Mouse (Mus musculus): Measurements from ENCODE around the gene Selenoh. TPM values are rescaled to one million over a fixed set of nuclear protein-coding genes. Genes with fewer than 3 reads are reported as not detected.

Gene Selenoh
- 167 and 177 TPM in 2 replicates for polyA plus RNA-seq (2015; fragmentation: Nextera tagmentation; extraction: Ambion mirVana)

DNA sequence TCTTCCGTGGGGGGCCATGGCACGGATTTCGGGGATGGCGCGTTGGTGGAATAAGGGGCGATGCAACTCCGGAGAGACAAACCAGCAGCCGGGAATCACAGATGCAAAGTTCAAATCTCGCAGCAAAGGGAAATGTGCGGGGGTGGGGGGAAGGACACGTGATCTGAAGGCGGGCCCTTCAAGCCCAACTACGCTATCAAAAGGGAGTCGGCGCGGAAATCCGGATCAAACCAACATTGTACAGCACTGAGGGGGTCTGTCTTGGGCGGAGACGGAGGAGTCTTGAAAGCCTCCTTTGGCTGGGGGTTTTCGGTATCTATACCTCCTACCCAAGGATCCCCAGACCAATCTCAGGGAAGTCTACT is at the start of gene Selenoh:
Selenoh (minus strand) TSS at position 202 of the 365 bp plus-strand sequence.

DNA sequence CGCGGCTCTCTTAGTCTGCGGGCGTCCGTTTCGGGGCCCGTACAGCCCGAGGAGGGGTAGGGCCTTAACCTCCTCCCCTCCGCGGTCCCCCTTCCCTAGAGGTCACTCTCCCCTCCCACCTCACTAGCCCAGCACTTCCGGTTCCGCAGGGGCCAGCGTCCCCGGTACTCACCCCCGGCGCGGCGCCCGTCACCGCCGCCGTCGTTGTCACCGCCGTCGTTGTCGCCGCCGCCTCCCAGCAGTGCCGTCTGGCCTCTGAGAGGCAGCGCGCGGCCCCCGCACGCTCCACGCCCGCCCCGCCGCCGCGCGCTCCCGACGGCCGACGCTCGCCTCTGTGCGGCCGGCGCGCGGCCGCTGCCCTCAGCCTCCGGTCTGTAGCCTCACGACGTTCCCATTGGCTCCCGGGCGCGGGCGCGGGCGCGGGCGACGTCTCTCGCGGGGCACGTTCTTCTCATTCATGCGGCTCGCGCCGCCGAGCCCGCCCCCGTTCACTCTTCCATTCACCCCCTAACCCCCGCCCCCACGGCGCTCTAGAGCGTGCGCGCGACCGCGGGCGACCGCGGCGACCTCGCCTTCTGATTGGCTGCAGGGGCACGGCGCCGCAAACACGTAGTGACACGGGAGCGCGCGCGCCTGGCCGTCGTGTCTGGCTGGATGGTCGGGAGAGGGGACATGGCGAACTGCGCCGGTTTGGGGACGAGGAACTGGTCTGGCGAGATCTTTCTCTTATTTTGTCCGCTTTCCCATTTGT is 44.4 kb upstream of the Selenoh start, which contains the start of gene Zdhhc5:
Zdhhc5 (minus strand) TSS at position 370 of the 751 bp plus-strand sequence.

DNA sequence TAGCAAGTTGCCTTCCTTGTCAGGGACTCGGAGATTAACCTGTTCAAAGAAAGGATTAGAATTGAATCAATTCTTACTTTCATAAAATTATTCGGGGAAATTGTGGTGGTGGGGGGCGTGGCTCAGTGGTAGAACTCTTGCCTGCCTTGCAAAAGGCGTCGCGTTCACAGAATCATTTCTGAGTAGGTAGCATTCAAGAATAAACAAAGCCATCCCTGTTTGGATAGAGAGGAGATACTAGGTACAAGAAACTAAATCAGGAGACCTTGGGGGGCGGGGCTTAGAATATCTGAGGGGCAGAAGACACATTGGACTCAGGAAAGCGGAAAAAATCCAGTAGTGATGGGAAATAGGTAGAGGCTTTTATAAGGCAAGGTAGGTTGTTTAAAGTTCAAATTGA is 8.4 kb upstream of the Selenoh start, which contains the start of gene Tmx2:
Tmx2 (minus strand) TSS at position 125 of the 400 bp plus-strand sequence.

DNA sequence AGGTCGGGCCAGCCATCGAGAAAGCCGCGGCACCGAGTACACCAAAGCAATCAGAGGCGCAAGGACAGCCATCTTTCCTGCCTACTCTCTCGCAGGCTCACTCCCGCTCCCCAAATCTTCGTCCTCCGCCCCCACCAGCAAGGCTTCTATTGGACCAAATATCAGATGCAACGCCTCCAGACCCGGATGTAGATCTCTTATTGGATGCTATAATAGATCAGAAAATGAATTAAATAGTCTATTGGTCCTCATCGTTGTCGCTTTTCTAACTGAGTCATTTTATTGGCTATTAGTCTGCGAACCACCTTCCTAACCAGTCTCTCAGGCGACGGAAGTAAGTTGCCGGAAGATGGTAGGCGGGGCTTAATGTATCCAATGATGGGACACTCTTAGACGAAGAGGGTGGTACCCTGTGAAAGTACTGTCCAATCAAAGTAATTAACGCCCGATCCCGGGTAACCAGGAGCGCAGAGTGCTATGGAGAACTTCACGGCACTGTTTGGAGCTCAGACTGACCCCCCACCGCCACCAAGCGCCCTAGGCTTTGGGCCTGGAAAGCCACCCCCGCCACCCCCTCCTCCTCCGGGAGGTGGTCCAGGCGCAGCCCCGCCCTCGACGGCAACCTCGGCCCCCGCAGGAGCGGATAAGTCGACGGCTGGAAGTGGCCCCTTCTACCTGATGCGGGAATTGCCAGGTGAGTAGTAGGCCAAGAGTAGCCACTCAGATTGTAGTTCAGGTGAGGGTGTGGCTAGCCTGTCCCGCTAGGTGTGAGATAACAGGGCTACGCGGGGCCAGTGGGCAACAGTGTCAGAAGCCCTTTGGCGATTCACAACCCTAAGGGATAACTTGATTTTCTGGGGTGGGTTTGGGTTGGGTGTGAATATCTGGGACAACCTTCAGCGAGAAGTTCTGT is 7.7 kb upstream of the Selenoh start, which contains the start of the genes Gm28635 and Med19:
Gm28635 (minus strand) TSS at position 74 of the 913 bp plus-strand sequence.
Med19 (plus strand) TSS at position 435 of the 913 bp plus-strand sequence.

DNA sequence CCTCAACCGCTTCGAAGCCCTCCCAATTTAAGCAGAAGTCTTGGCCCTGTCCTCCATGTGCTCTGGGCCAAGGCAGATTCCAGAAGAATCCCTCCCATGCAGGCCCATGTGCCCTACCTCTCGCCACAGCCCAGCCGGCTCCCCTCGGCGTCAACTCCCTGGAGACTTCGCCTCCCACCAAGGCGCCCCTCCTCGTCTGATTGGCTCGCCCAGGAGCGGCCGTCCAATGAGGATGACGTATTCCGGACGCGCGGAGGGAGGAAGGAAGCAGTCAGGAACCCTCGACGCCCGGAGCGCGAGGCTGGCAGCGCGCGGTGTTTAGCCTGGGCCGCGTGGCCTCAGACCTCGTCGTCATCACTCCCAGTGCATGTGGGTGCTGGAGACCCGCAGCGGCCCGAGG is 11.8 kb downstream of the Selenoh start, which contains the start of gene Btbd18:
Btbd18 (plus strand) TSS at position 274 of the 400 bp plus-strand sequence.

DNA sequence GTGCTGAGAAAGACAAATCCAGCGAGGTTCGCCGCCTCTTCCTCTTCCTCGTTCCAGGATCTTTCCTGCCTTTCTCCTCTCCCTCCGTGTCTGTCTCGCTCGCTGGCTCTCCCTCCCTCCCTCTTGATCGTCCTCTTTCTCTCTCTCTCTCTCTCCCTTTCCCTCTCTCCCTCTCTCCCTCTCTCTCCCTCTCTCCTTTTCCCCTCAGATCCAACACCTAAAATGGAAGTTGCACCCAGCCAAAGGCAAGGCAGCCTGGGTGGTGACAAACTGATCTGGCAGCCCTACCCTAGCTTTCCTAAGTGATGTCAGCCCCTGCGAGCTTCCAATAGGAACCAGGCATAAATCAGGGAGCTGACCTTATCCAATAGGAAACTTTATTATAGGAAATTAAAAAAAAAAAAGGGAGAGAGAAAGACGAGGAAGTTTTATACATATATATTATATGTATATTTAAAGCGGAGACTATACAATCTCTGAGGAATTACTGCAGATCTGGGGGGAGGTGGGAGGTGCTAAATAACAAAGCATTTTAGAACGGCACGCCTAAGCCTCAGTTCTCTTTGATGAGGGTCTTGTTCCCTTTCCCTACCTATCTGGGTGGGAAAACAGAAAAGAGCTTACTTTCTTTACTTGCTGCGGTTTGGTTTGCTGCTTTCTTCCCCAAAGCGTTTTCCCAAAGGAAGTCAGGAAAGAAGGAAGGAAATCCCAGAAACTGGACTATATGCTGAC is 19.9 kb downstream of the Selenoh start, which contains the start of gene Ctnnd1:
Ctnnd1 (minus strand) TSS at position 302 of the 732 bp plus-strand sequence.

Other genes starting within 250 kb of the Selenoh start
- 32.5 and 38.6 TPM in 2 replicates for gene Calcrl, start 245.4 kb downstream of the Selenoh start, polyA plus RNA-seq (2015; fragmentation: Nextera tagmentation; extraction: Ambion mirVana)
- gene Tfpi, start 194.0 kb downstream of the Selenoh start, polyA plus RNA-seq (2015; fragmentation: Nextera tagmentation; extraction: Ambion mirVana): 34.7 and 42.9 TPM in 2 replicates
- gene Ctnnd1, start 20.0 kb downstream of the Selenoh start, polyA plus RNA-seq (2015; fragmentation: Nextera tagmentation; extraction: Ambion mirVana): 9.4 and 12.7 TPM in 2 replicates
- 0.04 and 0.06 TPM in 2 replicates for gene Btbd18, start 11.7 kb downstream of the Selenoh start, polyA plus RNA-seq (2015; fragmentation: Nextera tagmentation; extraction: Ambion mirVana)
- gene Gm28635, start 7.3 kb upstream of the Selenoh start, polyA plus RNA-seq (2015; fragmentation: Nextera tagmentation; extraction: Ambion mirVana): not detected in 2 replicates
- gene Med19, start 7.6 kb upstream of the Selenoh start, polyA plus RNA-seq (2015; fragmentation: Nextera tagmentation; extraction: Ambion mirVana): 20.1 and 22.6 TPM in 2 replicates
- gene Tmx2, start 8.4 kb upstream of the Selenoh start, polyA plus RNA-seq (2015; fragmentation: Nextera tagmentation; extraction: Ambion mirVana): 47.0 and 48.6 TPM in 2 replicates
- gene Zdhhc5, start 44.4 kb upstream of the Selenoh start, polyA plus RNA-seq (2015; fragmentation: Nextera tagmentation; extraction: Ambion mirVana): 14.4 and 16.0 TPM in 2 replicates
- gene Clp1, start 56.6 kb upstream of the Selenoh start, polyA plus RNA-seq (2015; fragmentation: Nextera tagmentation; extraction: Ambion mirVana): 44.8 and 53.2 TPM in 2 replicates
- gene Ypel4, start 63.3 kb upstream of the Selenoh start, polyA plus RNA-seq (2015; fragmentation: Nextera tagmentation; extraction: Ambion mirVana): 43.9 and 44.8 TPM in 2 replicates
- 3.4 and 3.5 TPM in 2 replicates for gene Gm19426, start 72.9 kb upstream of the Selenoh start, polyA plus RNA-seq (2015; fragmentation: Nextera tagmentation; extraction: Ambion mirVana)
- 57.2 and 70.1 TPM in 2 replicates for gene Serping1, start 104.7 kb upstream of the Selenoh start, polyA plus RNA-seq (2015; fragmentation: Nextera tagmentation; extraction: Ambion mirVana)
- 407 and 411 TPM in 2 replicates for gene Ube2l6, start 128.1 kb upstream of the Selenoh start, polyA plus RNA-seq (2015; fragmentation: Nextera tagmentation; extraction: Ambion mirVana)
- gene Smtnl1, start 151.9 kb upstream of the Selenoh start, polyA plus RNA-seq (2015; fragmentation: Nextera tagmentation; extraction: Ambion mirVana): 0.11 and 0.15 TPM in 2 replicates
- gene Timm10, start 156.2 kb upstream of the Selenoh start, polyA plus RNA-seq (2015; fragmentation: Nextera tagmentation; extraction: Ambion mirVana): 48.2 and 52.4 TPM in 2 replicates
- 117 and 135 TPM in 2 replicates for gene Slc43a1, start 168.1 kb upstream of the Selenoh start, polyA plus RNA-seq (2015; fragmentation: Nextera tagmentation; extraction: Ambion mirVana)
- gene Rtn4rl2, start 215.9 kb upstream of the Selenoh start, polyA plus RNA-seq (2015; fragmentation: Nextera tagmentation; extraction: Ambion mirVana): 0.16 and 0.49 TPM in 2 replicates